Mouse (Mus musculus): ENCODE data around the gene Mapkapk2.

The Mapkapk2 gene

DNA sequence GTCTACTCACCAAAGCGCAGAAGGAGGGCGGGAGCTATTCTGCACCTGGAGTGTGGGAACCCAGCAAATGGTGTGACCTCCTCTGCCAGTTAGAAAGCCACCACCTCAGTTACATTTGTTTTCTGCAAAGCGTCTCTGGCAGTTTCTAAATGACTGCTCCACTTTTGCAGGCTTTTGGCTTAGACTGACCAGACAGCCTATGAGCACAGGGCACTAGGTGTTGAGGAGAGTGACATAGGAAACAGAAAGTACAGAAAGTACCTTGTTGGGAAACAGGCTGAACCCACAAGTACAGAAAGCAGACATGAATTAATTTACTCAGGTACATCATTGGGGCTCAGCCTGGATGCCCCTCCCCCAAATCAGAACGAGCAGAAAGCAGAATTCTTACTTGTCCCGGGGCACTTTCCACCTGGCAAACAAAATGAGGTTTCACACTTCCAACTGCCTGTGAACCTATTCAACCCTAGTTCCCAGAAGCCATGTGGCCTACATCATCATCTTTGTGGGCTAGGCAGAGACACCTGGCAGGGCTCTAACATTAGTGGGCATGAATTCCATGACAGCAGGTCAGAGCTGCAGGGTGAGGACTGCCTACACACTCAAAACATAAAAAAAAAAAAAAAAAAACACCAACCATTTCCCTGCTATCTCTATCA is 74.9 kb downstream of the Mapkapk2 start:
- DNase-seq (ENCODE audit: low read depth in 2 of 2, low spot score in 2 of 2), result no peak

DNA sequence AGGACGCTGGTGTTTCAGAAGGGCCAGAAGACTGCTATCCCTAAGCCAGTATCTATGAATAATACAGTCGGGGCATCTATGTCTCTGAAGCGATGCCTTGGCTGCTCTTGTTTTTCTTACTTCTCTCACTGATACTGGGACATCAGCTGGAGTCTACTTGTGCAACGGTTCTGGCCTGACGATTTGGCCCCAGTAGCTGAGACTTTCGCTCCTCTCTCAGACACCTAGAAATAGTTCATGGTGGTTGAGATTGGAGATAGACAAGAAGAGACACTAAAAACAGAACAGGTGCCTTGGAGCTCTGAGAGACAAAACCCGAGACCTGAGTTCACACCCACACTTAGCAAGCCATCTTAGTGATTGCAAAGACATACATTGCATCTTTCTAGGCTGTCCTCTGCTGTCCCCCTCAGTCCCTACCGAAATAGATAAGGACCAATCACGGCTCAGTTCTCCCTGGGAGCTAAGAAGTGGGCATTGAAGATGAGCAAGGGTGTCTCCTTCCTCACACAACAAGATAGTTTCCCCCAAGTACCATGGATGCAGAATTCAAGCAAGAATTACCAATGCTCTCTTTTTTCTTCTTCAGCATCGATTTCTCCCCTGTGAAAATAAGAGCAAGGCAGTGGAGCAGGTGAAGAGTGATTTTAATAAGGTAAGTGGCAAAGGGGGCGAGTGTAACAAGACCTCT is 75.6 kb downstream of the Mapkapk2 start:
- DNase-seq (ENCODE audit: low read depth in 2 of 2, low spot score in 2 of 2), result no peak

DNA sequence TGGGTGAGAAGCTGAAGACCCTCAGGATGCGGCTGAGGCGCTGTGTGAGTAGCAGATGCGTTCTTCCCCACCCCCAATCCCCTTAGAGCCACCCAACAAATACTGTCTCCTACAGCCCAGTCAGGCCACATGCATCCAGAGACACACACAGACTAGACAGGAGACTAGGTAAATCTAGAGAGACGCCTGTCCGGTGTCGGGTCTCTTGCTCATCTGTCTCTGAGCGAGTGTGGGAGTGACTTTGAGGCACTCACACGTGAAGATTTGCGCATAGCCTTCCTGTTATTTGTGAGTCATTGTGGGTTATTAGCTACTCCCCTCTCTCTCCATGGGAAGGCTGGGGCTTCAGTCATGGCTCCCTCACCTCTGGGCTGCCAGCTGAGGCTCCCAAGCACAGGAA is 76.2 kb downstream of the Mapkapk2 start:
- DNase-seq (ENCODE audit: low read depth in 2 of 2, low spot score in 2 of 2), result no peak

DNA sequence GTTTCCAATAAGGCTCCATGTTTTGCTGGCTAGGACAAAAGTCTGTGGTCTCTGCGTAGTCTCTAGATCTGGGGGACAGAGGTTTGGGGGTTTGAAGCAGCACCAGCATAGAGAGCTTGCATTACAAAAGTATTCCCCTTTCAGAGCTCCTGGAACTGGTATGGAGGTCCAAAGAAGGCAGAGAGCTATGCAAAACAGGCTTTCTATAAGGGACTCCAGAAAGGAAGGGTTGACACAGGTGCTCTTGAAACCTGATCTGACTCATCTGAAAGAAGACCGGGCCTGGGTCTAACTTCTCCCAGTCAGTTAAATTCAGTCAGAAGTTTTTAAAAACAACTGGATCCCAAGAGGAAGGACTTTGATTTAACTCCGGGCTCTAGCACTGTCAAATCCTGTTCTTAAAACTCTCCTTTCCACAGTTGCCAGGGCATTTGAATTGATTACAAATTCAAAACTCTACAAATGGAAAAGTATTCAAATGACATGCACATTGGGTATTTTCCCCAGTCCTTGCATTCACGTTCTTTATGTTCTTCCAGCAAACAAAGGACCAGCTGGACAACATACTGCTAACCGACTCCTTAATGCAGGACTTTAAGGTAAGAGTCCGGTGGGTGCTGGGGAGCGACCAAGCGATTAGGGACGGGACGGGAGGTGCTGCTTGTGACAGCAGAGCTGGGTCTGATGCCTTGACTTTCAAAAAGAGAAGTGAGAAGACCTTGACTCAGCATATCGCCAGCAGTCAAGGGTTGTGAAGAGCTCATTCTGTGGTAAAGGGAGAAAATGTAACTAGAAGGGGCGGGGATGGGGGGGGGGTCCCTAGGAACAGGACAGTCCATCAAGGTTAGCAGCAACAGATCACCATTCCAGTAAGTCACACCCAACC is 77.0 kb downstream of the Mapkapk2 start:
- no peak for DNase-seq (ENCODE audit: low read depth in 2 of 2, low spot score in 2 of 2)

DNA sequence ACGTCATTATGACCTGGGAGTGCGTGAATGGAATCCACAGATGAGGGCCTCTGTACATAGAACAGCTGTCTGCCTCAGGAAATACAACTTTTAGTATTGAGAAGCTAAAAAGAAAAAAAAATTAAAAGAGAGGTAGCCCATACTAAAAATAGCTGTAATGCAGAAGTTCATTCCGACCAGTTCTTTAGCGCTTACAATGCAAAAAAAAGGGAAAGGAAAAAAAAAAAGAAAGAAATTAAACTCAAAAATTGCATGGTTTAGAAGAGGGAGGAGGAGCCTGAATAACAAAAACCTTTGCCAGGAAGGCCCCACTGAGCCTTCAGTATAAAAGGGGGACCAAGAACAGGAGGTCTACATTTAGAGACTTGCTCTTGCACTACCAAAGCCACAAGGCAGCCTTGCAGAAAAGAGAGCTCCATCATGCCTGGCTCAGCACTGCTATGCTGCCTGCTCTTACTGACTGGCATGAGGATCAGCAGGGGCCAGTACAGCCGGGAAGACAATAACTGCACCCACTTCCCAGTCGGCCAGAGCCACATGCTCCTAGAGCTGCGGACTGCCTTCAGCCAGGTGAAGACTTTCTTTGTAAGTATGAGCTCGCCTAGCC is 78.0 kb downstream of the Mapkapk2 start, which contains the start of gene Il10:
Gene Il10 (plus strand): TSS at position 354 of the 607 bp plus-strand sequence.
- no peak for DNase-seq (ENCODE audit: low read depth in 2 of 2, low spot score in 2 of 2)

DNA sequence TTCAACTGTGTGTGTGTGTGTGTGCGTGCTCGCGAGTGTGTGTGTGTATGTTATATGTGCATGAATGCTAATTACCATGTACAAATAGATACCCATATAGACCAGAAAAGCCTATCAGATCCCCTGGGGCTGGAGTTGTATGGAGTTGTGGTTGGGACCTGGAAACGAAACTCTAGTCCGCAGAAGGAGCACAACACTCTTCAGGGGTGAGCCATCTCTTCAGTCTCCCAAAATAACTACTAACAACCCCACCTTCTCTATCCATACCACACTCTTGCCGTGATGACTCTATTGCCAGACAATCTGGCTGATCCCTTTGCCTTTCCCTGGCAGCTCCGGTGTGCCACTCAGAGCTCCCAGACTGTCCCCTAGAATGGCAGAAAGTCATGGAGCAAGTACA is 81.7 kb downstream of the Mapkapk2 start:
- no peak for DNase-seq (ENCODE audit: low read depth in 2 of 2, low spot score in 2 of 2)

GRCm38 (mm10) chr1:131015281-131015680 is 82.3 kb downstream of the Mapkapk2 start:
- no peak for DNase-seq (ENCODE audit: low read depth in 2 of 2, low spot score in 2 of 2)

DNA sequence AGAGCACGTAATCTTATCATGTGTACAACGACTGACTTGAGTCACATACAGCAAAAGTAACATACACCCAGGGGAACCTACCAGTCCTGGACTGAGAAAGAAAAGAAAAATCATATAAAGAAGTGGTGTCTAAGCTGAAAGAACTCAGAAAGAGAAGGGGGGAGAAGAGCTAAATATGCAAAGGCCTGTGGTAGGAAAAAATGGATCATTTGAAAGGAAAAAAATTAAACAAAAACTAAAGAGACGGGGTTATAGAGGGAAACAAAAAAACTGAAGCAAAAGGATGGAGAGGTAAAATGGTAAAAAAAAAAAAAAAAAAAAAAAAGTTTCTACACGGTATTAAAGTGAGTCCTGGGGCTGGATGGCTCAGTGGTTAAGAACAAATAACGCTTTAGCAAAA is 83.7 kb downstream of the Mapkapk2 start:
- DNase-seq (ENCODE audit: low read depth in 2 of 2, low spot score in 2 of 2), result no peak

GRCm38 (mm10) chr1:131012494-131012893 is 85.1 kb downstream of the Mapkapk2 start:
- no peak for DNase-seq (ENCODE audit: low read depth in 2 of 2, low spot score in 2 of 2)

DNA sequence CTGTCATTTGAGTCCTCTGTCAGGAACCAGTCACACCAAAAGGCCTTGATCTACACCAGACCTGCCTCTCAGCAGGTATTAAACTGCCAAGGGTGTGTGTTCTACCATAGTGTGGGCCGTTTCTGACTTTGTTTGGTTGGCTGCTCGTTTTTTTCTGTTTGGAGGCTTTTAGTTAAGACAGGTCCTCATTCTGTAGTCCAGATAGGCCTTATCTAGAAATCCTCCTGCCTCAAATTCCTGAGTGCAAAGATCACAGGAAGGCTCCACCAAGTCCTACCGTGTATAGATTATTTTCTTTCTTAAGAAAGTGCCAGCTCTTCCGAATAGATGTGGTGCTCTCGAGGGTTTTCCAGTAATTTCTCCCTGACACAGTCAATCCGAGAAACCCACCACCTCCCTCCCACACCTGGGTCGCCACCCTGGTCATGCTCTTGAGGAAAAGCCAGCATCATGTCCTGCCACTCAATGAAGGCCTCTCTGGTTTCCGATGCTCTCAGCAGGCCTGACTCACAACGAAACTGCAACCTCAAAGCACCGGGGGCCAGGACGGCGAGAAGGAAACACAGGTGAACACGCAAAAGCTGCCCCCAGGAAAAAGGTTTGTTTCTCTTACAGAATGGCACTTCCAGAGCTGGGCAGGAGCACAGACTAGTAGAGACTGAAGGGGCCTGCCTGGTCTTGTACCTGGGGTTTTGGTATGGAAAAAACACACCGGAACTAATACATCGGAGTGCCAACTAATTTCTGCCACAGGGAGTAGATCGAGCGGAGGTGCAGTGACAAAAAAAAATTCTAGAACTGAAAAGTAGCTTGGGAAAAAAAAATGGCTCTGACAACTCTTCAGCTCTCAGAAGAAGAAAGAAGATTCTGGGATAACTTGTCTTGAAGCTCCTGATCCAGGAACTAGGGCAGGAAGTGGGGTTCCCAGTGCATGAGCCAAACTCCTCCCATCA is 87.1 kb downstream of the Mapkapk2 start:
- DNase-seq (ENCODE audit: low read depth in 2 of 2, low spot score in 2 of 2), result no peak

- DNase-seq (ENCODE audit: low read depth in 2 of 2, low spot score in 2 of 2), result no peak
Measured at GRCm38 (mm10) chr1:131006069-131006468, 91.6 kb downstream of the Mapkapk2 start.

Measured in CD8-positive naive resting alpha-beta T cell, adult 2 months (primary cell).